Comparison of ENCODE assay signal across 23 mouse cellular contexts in the genomic region with DNA sequence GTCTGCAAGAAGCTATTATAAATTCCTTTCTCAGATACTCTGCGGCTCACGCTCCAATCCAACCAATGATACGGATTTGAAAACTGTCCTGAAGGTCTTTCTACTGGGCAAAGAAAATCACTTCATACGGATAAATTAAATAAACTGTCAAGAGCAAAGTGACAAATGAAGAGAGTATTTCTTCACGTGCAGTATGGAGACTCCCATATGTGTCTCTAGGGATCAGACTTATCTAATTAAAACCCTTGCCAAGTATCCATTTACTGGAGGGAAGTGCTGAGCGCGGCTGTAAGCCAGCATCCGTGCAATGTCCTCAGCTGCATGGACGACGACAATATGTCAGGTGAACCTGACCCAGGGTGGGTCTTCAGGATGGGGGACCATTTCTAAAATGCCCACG. TPM values are rescaled to one million over a fixed set of nuclear protein-coding genes. Genes with fewer than 3 reads are reported as not detected.
DNase-seq lines count a peak whose midpoint lies in the region; ATAC-seq lines count a peak whose summit lies in the region.
"Had no signal": no experiment of that assay in that cellular context is flagged by ENCODE, and none has a peak within 500 bp of the region (broad histone marks: within the 10 kb centered on the region; RNA-seq: fewer than 3 reads in every experiment).

No protein-coding gene starts in this region.

- H3K36me3 ChIP-seq in heart, embryonic 11.5 days (ENCODE audit: control insufficient read depth, insufficient read depth, low read length), result peaks cover 2% of the 10 kb centered on the region; the same call in 1 of the 2 replicates
- peaks cover 34% of the 10 kb centered on the region for H3K36me3 ChIP-seq in heart, embryonic 10.5 days
- H3K36me3 ChIP-seq in midbrain, embryonic 11.5 days (ENCODE audit: control insufficient read depth, insufficient read depth, low read length), result no peaks in the 10 kb centered on the region; the same call in 1 of the 2 replicates
- H3K36me3 ChIP-seq in midbrain, embryonic 13.5 days, result peaks cover 31% of the 10 kb centered on the region
- H3K36me3 ChIP-seq in midbrain, embryonic 14.5 days (ENCODE audit: control insufficient read depth, insufficient read depth, low read length), result peaks cover 50% of the 10 kb centered on the region

- no peaks in the 10 kb centered on the region for H3K27me3 ChIP-seq in heart, embryonic 11.5 days (ENCODE audit: control insufficient read depth, insufficient read depth, low read length)
- no peaks in the 10 kb centered on the region for H3K27me3 ChIP-seq in heart, embryonic 10.5 days (ENCODE audit: insufficient read depth, poor library complexity, severe bottlenecking)
- H3K27me3 ChIP-seq in midbrain, embryonic 11.5 days (ENCODE audit: control insufficient read depth, insufficient read depth, low read length), result no peaks in the 10 kb centered on the region
- no peaks in the 10 kb centered on the region for H3K27me3 ChIP-seq in midbrain, embryonic 13.5 days
- H3K27me3 ChIP-seq in midbrain, embryonic 14.5 days (ENCODE audit: control insufficient read depth, insufficient read depth, low read length), result no peaks in the 10 kb centered on the region
- H3K27me3 ChIP-seq: CH12.LX, Patski had no signal

- H3K27ac ChIP-seq in heart, embryonic 11.5 days (ENCODE audit: low read depth, low read length), result no peak overlapping the region
- H3K27ac ChIP-seq in heart, embryonic 10.5 days, result no peak overlapping the region
- H3K27ac ChIP-seq in midbrain, embryonic 11.5 days (ENCODE audit: low read depth, low read length), result no peak overlapping the region
- no peak overlapping the region for H3K27ac ChIP-seq in midbrain, embryonic 13.5 days
- H3K27ac ChIP-seq in midbrain, embryonic 14.5 days (replicated peaks; ENCODE audit: low read depth, low read length), result no peak overlapping the region

- H3K4me1 ChIP-seq in heart, embryonic 11.5 days (ENCODE audit: control insufficient read depth, insufficient read depth, low read length), result no peaks in the 10 kb centered on the region
- H3K4me1 ChIP-seq in heart, embryonic 10.5 days, result no peaks in the 10 kb centered on the region; the same call in 1 of the 2 replicates
- peaks cover 8% of the 10 kb centered on the region for H3K4me1 ChIP-seq in midbrain, embryonic 11.5 days (ENCODE audit: control insufficient read depth, insufficient read depth, low read length)
- H3K4me1 ChIP-seq in midbrain, embryonic 13.5 days (replicated peaks), result peaks cover 15% of the 10 kb centered on the region
- H3K4me1 ChIP-seq in midbrain, embryonic 14.5 days (ENCODE audit: control insufficient read depth, insufficient read depth, low read length), result 0 out of 2 replicates have a peak, but pooled peaks cover 3% of the 10 kb centered on the region

- no peak overlapping the region for H3K4me2 ChIP-seq in heart, embryonic 11.5 days
- no peak overlapping the region for H3K4me2 ChIP-seq in midbrain, embryonic 11.5 days
- no peak overlapping the region for H3K4me2 ChIP-seq in midbrain, embryonic 13.5 days (replicated peaks)
- no peak overlapping the region for H3K4me2 ChIP-seq in midbrain, embryonic 14.5 days (ENCODE audit: low read length)

- 85% methylated on average over 11 of the region's 11 CpGs for WGBS in heart, embryonic 11.5 days (ENCODE audit: insufficient replicate concordance)
- WGBS in heart, embryonic 10.5 days, result 89% methylated on average over 11 of the region's 11 CpGs
- WGBS in midbrain, embryonic 11.5 days, result 87% methylated on average over 11 of the region's 11 CpGs
- 84% methylated on average over 11 of the region's 11 CpGs for WGBS in midbrain, embryonic 13.5 days
- 80% methylated on average over 11 of the region's 11 CpGs for WGBS in midbrain, embryonic 14.5 days

- intact Hi-C loops in heart, postnatal 25 days (cut with DNase I), result loop anchor here (2.0 kb wide), 1 partner anchor 271 kb away; a partner anchor contains a TSS

- no peaks in the 10 kb centered on the region for H3K9me3 ChIP-seq in heart, embryonic 11.5 days (replicated peaks; ENCODE audit: control insufficient read depth, low read length)
- H3K9me3 ChIP-seq in heart, embryonic 10.5 days, result no peaks in the 10 kb centered on the region
- no peaks in the 10 kb centered on the region for H3K9me3 ChIP-seq in midbrain, embryonic 11.5 days (ENCODE audit: control insufficient read depth, low read length)
- no peaks in the 10 kb centered on the region for H3K9me3 ChIP-seq in midbrain, embryonic 13.5 days
- H3K9me3 ChIP-seq in midbrain, embryonic 14.5 days (ENCODE audit: control insufficient read depth, low read length), result no peaks in the 10 kb centered on the region
- H3K9me3 ChIP-seq: G1E had no signal

- DNase-seq in heart, adult 11 months, result peak; percentile 39
- peak; percentile 20 for DNase-seq in heart, embryonic 10.5 days (ENCODE audit: low spot score)
- DNase-seq in heart, postnatal 25 days (ENCODE audit: low spot score), result no peak
- peak; percentile 53 for DNase-seq in midbrain, embryonic 11.5 days (ENCODE audit: low spot score, missing footprints)
- peak; percentile 70 for DNase-seq in MN1 (ENCODE audit: low spot score)
- no peak for DNase-seq in midbrain, embryonic 14.5 days
- DNase-seq: adrenal gland, adult 2 months; adrenal gland, adult 8-10 months; adrenal gland, postnatal 10 days; adrenal gland, postnatal 14 days; adrenal gland, postnatal 25 days; adrenal gland, postnatal 36 days; B cell, adult 2 months; cerebellum, adult 11 months; cerebellum, adult 11-12 months; cerebellum, adult 18-20 months had no signal

- no peak for ATAC-seq in heart, embryonic 11.5 days (replicated peaks; ENCODE audit: insufficient number of reproducible peaks, low FRiP score, low TSS enrichment)
- ATAC-seq in midbrain, embryonic 11.5 days (ENCODE audit: low FRiP score), result no peak
- ATAC-seq in midbrain, embryonic 13.5 days, result no peak
- ATAC-seq in midbrain, embryonic 14.5 days (ENCODE audit: low FRiP score, low TSS enrichment), result no peak
- ATAC-seq: activated CD4-positive, CD25-positive, alpha-beta regulatory T cell, adult 4 months; CD4-positive, CD25-positive, alpha-beta regulatory T cell, adult 4 months; Patski had no signal

- no peak overlapping the region for H3K4me3 ChIP-seq in heart, embryonic 11.5 days (ENCODE audit: low read depth, low read length)
- no peak overlapping the region for H3K4me3 ChIP-seq in heart, embryonic 10.5 days
- no peak overlapping the region for H3K4me3 ChIP-seq in midbrain, embryonic 11.5 days (ENCODE audit: low read depth, low read length)
- no peak overlapping the region for H3K4me3 ChIP-seq in midbrain, embryonic 13.5 days (replicated peaks)
- no peak overlapping the region for H3K4me3 ChIP-seq in midbrain, embryonic 14.5 days (replicated peaks; ENCODE audit: low read depth, low read length)

- no peak overlapping the region for H3K9ac ChIP-seq in heart, embryonic 11.5 days (ENCODE audit: low read depth, low read length)
- H3K9ac ChIP-seq in midbrain, embryonic 11.5 days (ENCODE audit: low read length), result no peak overlapping the region
- H3K9ac ChIP-seq in midbrain, embryonic 13.5 days (replicated peaks), result no peak overlapping the region
- H3K9ac ChIP-seq in midbrain, embryonic 14.5 days (replicated peaks; ENCODE audit: low read length), result no peak overlapping the region

RNA-seq across cellular contexts. Expression of a gene that starts 44.0 kb away (rescaled TPM):
- 30.5 and 37.0 TPM in 2 replicates for polyA plus RNA-seq in heart, embryonic 11.5 days (2014; fragmentation: Nextera tagmentation; extraction: Ambion mirVana)
- 43.4 and 46.3 TPM in 2 replicates for polyA plus RNA-seq in heart, embryonic 10.5 days (2016; fragmentation: Nextera tagmentation; extraction: Ambion mirVana)
- 10 to 100 TPM; 31.3 to 31.9 TPM for total RNA-seq in heart, postnatal 25 days (2021)
- 59.1 and 65.4 TPM in 2 replicates for polyA plus RNA-seq in midbrain, embryonic 11.5 days (2014; fragmentation: Nextera tagmentation; extraction: Ambion mirVana)
- 113 and 138 TPM in 2 replicates for polyA plus RNA-seq in midbrain, embryonic 13.5 days (2015; fragmentation: Nextera tagmentation; extraction: Ambion mirVana)
- polyA plus RNA-seq in midbrain, embryonic 14.5 days (2014; fragmentation: Nextera tagmentation; extraction: Ambion mirVana), result 134 and 143 TPM in 2 replicates

RNA-seq across cellular contexts. Expression of a gene that starts 56.7 kb away (rescaled TPM):
- polyA plus RNA-seq in heart, embryonic 11.5 days (2014; fragmentation: Nextera tagmentation; extraction: Ambion mirVana), result 56.0 and 63.2 TPM in 2 replicates
- polyA plus RNA-seq in heart, embryonic 10.5 days (2016; fragmentation: Nextera tagmentation; extraction: Ambion mirVana), result 51.8 and 53.9 TPM in 2 replicates
- 10 to 100 TPM; 32.4 to 33.3 TPM for total RNA-seq in heart, postnatal 25 days (2021)
- polyA plus RNA-seq in midbrain, embryonic 11.5 days (2014; fragmentation: Nextera tagmentation; extraction: Ambion mirVana), result 152 and 162 TPM in 2 replicates
- 195 and 211 TPM in 2 replicates for polyA plus RNA-seq in midbrain, embryonic 13.5 days (2015; fragmentation: Nextera tagmentation; extraction: Ambion mirVana)
- polyA plus RNA-seq in midbrain, embryonic 14.5 days (2014; fragmentation: Nextera tagmentation; extraction: Ambion mirVana), result 193 and 222 TPM in 2 replicates

Comparison
In these comparisons a context has a peak if more than half of its experiments do, and no peak if none do; other contexts are left out.
1. DNase-seq: peak in heart, adult 11 months (single experiment), heart, embryonic 10.5 days (single experiment), midbrain, embryonic 11.5 days (single experiment) and MN1 (single experiment); none in heart, postnatal 25 days (single experiment) and midbrain, embryonic 14.5 days (single experiment).